ENCODE assay signal across 9 mouse cellular contexts in the genomic region with DNA sequence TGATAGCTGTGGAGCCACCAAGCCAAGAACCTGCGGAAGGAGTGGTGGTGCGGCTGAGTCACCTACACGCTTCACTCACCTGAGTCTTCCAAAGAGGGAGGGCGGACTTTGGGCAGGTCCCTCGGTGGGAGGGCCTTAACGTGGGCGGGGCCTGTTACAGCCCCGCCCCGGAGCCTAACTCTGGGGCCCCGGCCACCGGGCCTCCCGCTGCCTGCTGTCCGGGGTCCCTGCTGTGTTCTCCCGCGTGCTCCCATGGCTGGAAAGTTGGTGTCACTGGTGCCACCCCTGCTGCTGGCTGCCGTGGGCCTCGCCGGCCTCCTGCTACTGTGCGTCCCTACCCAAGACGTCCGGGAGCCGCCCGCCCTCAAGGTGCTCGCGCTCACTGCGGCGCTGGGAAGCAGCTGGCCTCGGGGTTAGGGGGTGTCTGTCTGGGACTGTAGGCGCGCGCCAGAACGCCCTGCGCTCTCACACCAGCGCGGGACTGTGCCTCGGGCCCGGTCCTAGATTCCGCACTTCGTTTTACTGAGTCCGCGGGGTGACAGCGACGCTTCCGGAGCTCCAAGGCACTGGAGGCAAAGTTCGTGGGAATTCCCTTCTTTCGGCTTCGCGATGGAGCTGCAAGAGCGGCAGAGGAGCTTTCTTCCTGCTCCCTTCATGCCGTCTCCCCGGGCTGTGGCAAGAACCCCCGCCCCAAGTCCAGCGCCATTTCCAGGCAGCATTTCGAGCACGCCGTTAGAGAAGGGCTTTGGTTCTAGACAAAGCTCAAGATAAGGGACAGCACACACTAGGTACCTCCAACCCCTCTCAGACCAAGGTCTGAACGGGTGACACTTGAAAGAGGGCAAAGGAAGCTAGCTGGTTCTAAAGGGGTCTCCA. TPM values are rescaled to one million over a fixed set of nuclear protein-coding genes. Genes with fewer than 3 reads are reported as not detected.
A peak's percentile ranks its signal among the peaks of the same experiment; 100 is the strongest.
DNase-seq lines count a peak whose midpoint lies in the region; ATAC-seq lines count a peak whose summit lies in the region.
"Had no signal": no experiment of that assay in that cellular context is flagged by ENCODE, and none has a peak within 500 bp of the region (broad histone marks: within the 10 kb centered on the region; RNA-seq: fewer than 3 reads in every experiment).

A gene (plus strand): TSS at position 154 of the 876 bp plus-strand sequence.

- H3K9ac ChIP-seq in forebrain, embryonic 14.5 days (ENCODE audit: low read length), result peak within 1 kb of the TSS; percentile 52
- H3K9ac ChIP-seq in hindbrain, embryonic 11.5 days (ENCODE audit: low read depth, low read length), result peak within 1 kb of the TSS; percentile 44; the same call in 1 of the 2 replicates

- DNase-seq in cerebellum, adult 11 months, result peak; percentile 54
- peak; percentile 61 for DNase-seq in adrenal gland, postnatal 14 days
- peak; percentile 48 for DNase-seq in forebrain, embryonic 14.5 days (ENCODE audit: low spot score)
- peak; percentile 48 for DNase-seq in hindbrain, embryonic 11.5 days (ENCODE audit: low spot score)
- DNase-seq in layer of hippocampus, postnatal 36 days, result no peak
- peak; percentile 41 for DNase-seq in midbrain, embryonic 10.5 days (ENCODE audit: low spot score)
- DNase-seq in yolk sac, embryonic 10.5 days (ENCODE audit: low spot score), result peak; percentile 73

- 2% methylated on average over 57 of the region's 57 CpGs for WGBS in forebrain, embryonic 14.5 days
- 2% methylated on average over 54 of the region's 57 CpGs for WGBS in hindbrain, embryonic 11.5 days
- 2% methylated on average over 57 of the region's 57 CpGs for WGBS in midbrain, embryonic 10.5 days

- H3K4me3 ChIP-seq in forebrain, embryonic 14.5 days (ENCODE audit: low read depth, low read length), result peak within 1 kb of the TSS; percentile 27
- H3K4me3 ChIP-seq in hindbrain, embryonic 11.5 days (ENCODE audit: low read depth, low read length), result peak within 1 kb of the TSS; percentile 34
- peak within 1 kb of the TSS; percentile 56 for H3K4me3 ChIP-seq in midbrain, embryonic 10.5 days

- no peaks in the 10 kb centered on the region for H3K36me3 ChIP-seq in forebrain, embryonic 14.5 days (ENCODE audit: control insufficient read depth, insufficient read depth, low read length)
- H3K36me3 ChIP-seq in hindbrain, embryonic 11.5 days (ENCODE audit: control insufficient read depth, insufficient read depth, low read length), result no peaks in the 10 kb centered on the region
- H3K36me3 ChIP-seq in midbrain, embryonic 10.5 days, result no peaks in the 10 kb centered on the region

- peaks cover 8% of the 10 kb centered on the region for H3K4me1 ChIP-seq in forebrain, embryonic 14.5 days (ENCODE audit: control insufficient read depth, insufficient read depth, low read length)
- peaks cover 5% of the 10 kb centered on the region; the same call in 1 of the 2 replicates for H3K4me1 ChIP-seq in hindbrain, embryonic 11.5 days (replicated peaks; ENCODE audit: control insufficient read depth, insufficient read depth, low read length)
- H3K4me1 ChIP-seq in midbrain, embryonic 10.5 days, result peaks cover 26% of the 10 kb centered on the region

- H3K9me3 ChIP-seq in forebrain, embryonic 14.5 days (replicated peaks; ENCODE audit: control insufficient read depth, low read length), result no peaks in the 10 kb centered on the region
- H3K9me3 ChIP-seq in hindbrain, embryonic 11.5 days (ENCODE audit: control insufficient read depth, low read length), result no peaks in the 10 kb centered on the region
- no peaks in the 10 kb centered on the region for H3K9me3 ChIP-seq in midbrain, embryonic 10.5 days (replicated peaks)

- H3K27me3 ChIP-seq in forebrain, embryonic 14.5 days (replicated peaks; ENCODE audit: control insufficient read depth, insufficient read depth, low read length), result peaks cover 51% of the 10 kb centered on the region
- H3K27me3 ChIP-seq in hindbrain, embryonic 11.5 days (ENCODE audit: control insufficient read depth, insufficient read depth, low read length), result peaks cover 57% of the 10 kb centered on the region
- H3K27me3 ChIP-seq in midbrain, embryonic 10.5 days (ENCODE audit: low read depth, poor library complexity, severe bottlenecking), result peaks cover 73% of the 10 kb centered on the region

- H3K4me2 ChIP-seq in forebrain, embryonic 14.5 days (ENCODE audit: low read length), result peak within 1 kb of the TSS; percentile 56
- peak within 1 kb of the TSS; percentile 71 for H3K4me2 ChIP-seq in hindbrain, embryonic 11.5 days (replicated peaks; ENCODE audit: low read depth, low read length)

- ATAC-seq in cerebellum, adult (ENCODE audit: insufficient number of reproducible peaks, low FRiP score, low TSS enrichment), result no peak
- ATAC-seq in forebrain, embryonic 14.5 days, result peak; percentile 30; the same call in 1 of the 2 replicates
- no peak for ATAC-seq in hindbrain, embryonic 11.5 days (ENCODE audit: low FRiP score)

- H3K27ac ChIP-seq in forebrain, embryonic 14.5 days (ENCODE audit: low read depth, low read length), result no peak within 1 kb of the TSS
- H3K27ac ChIP-seq in hindbrain, embryonic 11.5 days (ENCODE audit: low read depth, low read length), result no peak within 1 kb of the TSS
- H3K27ac ChIP-seq in midbrain, embryonic 10.5 days (replicated peaks), result 0 out of 2 replicates have a peak within 1 kb of the TSS, but pooled peaks have one; percentile 3
- H3K27ac ChIP-seq: macrophage had no signal

RNA-seq across cellular contexts. Expression of the gene that starts here (rescaled TPM):
- total RNA-seq in adrenal gland, postnatal 14 days (2021), result 7.6 and 9.5 TPM in 2 replicates
- 1.9 and 2.5 TPM in 2 replicates for polyA plus RNA-seq in forebrain, embryonic 14.5 days (2014; fragmentation: Nextera tagmentation; extraction: Ambion mirVana)
- polyA plus RNA-seq in hindbrain, embryonic 11.5 days (2014; fragmentation: Nextera tagmentation; extraction: Ambion mirVana), result 0.21 TPM in 1 of 2 replicates, not detected in the other
- 10 to 100 TPM; 14.9 to 16.1 TPM for total RNA-seq in layer of hippocampus, postnatal 36 days (2021)
- 0.26 TPM in 1 of 2 replicates, not detected in the other for polyA plus RNA-seq in midbrain, embryonic 10.5 days (2016; fragmentation: Nextera tagmentation; extraction: Ambion mirVana)

Comparison
In these comparisons a context has a peak if more than half of its experiments do, and no peak if none do; other contexts are left out.
1. Peak in DNase-seq, H3K4me3 ChIP-seq, H3K9ac ChIP-seq and H3K4me2 ChIP-seq in hindbrain, embryonic 11.5 days; RNA of the gene not detected or under 1 TPM.
2. Peak in DNase-seq, H3K4me3 ChIP-seq and H3K27ac ChIP-seq in midbrain, embryonic 10.5 days; RNA of the gene not detected or under 1 TPM.
3. DNase-seq: peak in cerebellum, adult 11 months (single experiment), adrenal gland, postnatal 14 days (single experiment), forebrain, embryonic 14.5 days (single experiment) and yolk sac, embryonic 10.5 days (single experiment); none in layer of hippocampus, postnatal 36 days (0 of 2).
4. Peak in every context shown above with its lines, with median percentiles within 50 percentile points of each other: H3K4me3 ChIP-seq.